Mouse (Mus musculus) lung, embryonic 15.5 days (tissue): ENCODE results near the gene Guca2b. TPM values are rescaled to one million over a fixed set of nuclear protein-coding genes. Genes with fewer than 3 reads are reported as not detected.
"Not testable (repeated sequence)": the region's sequence is repeated elsewhere in the genome, so short reads cannot be mapped to it uniquely, and the experiment has no call there.

ENCODE experiments used
- ATAC-seq: fragments of 200-750 bp; cut with Nextera tagmentation; 2 replicates; pipeline ENCODE4 v1.8.0; 2017; ENCODE audit warnings: moderate number of reproducible peaks, borderline replicate concordance; ENCODE audit not compliant: low FRiP score, low TSS enrichment; ENCODE audit errors: extremely low read depth
- H3K27ac ChIP-seq: fragments of 300-500 bp; sonication (generic); 2 replicates; pipeline ENCODE4 v1.5.1; 2015; ENCODE audit warnings: moderate library complexity, mild to moderate bottlenecking, inconsistent platforms
- H3K27me3 ChIP-seq: fragments of 300-500 bp; sonication (generic); 2 replicates; pipeline ENCODE4 v1.6.1; 2015; ENCODE audit warnings: inconsistent platforms
- H3K36me3 ChIP-seq: fragments of 300-500 bp; sonication (generic); 2 replicates; pipeline ENCODE4 v1.6.1; 2015; ENCODE audit warnings: inconsistent platforms
- H3K4me1 ChIP-seq: fragments of 300-500 bp; sonication (generic); 2 replicates; pipeline ENCODE4 v1.6.1; 2015; ENCODE audit warnings: inconsistent platforms
- H3K4me2 ChIP-seq: fragments of 300-500 bp; sonication (generic); 2 replicates; pipeline ENCODE4 v1.6.1; 2015; ENCODE audit warnings: inconsistent platforms, mild to moderate bottlenecking, moderate library complexity
- H3K4me3 ChIP-seq: fragments of 300-500 bp; sonication (generic); 2 replicates; pipeline ENCODE4 v1.5.1; 2015; ENCODE audit warnings: mild to moderate bottlenecking, inconsistent platforms
- H3K9ac ChIP-seq: fragments of 300-500 bp; sonication (generic); 2 replicates; pipeline ENCODE4 v1.6.1; 2015; ENCODE audit warnings: inconsistent platforms
- H3K9me3 ChIP-seq: fragments of 300-500 bp; sonication (generic); 2 replicates; pipeline ENCODE4 v1.6.1; 2016; ENCODE audit warnings: inconsistent platforms
- WGBS: fragments of 180-500 bp; shearing (Covaris S2); methylation state at CpG from one replicate; pipeline ENCODE4 v1.1.7; 2015; 5-methylcytosine and 5-hydroxymethylcytosine counted together
- polyA plus RNA-seq: library from polyadenylated mRNA; unstranded; fragments of >200 nt; fragmentation: Nextera tagmentation; extraction: Ambion mirVana; gene quantifications from 2 replicates; pipeline ENCODE4 v1.2.1, GENCODE M21; 2015

Gene Guca2b
- polyA plus RNA-seq, 1 experiment from 2014 or later = not detected

DNA sequence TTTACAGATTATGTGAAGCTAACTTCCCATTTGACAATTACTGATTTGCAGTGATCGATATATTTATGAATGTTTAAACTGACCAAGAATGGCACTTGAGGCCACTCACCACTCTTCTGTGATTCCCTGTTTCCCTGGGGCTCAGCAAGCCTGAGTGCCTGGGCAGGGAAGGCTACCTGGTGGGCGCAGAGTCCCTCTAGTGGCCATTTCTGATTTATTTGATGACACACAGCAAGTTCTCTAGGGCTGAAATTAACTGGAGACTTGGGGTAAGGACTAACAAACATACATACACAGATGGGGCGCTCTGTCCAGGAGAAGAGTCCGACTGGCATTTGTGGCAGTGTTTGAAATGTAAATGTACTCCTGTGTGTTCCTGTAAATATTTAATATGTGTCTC, 30.4 kb downstream of the Guca2b start:
- H3K9me3 ChIP-seq, H3K27me3 ChIP-seq, H3K4me3 ChIP-seq, H3K27ac ChIP-seq, H3K4me2 ChIP-seq, H3K9ac ChIP-seq, ATAC-seq: not testable (repeated sequence)
- 67% methylated on average over 4 of the region's 4 CpGs for WGBS
- Histone ChIP-seq H3K4me1 (peaks cover 22% of the 10 kb centered on the region), H3K36me3 (peaks cover 37% of the 10 kb centered on the region)

- no peak overlapping the region for H3K4me2 ChIP-seq
- H3K9me3 ChIP-seq = no peaks in the 10 kb centered on the region
- peaks cover 47% of the 10 kb centered on the region for H3K36me3 ChIP-seq
- no peak overlapping the region for H3K27ac ChIP-seq
- H3K4me3 ChIP-seq = no peak overlapping the region
- H3K27me3 ChIP-seq = no peaks in the 10 kb centered on the region
- peaks cover 12% of the 10 kb centered on the region; the same call in 1 of the 2 replicates for H3K4me1 ChIP-seq
- WGBS = 72% methylated on average over 4 of the region's 4 CpGs
- ATAC-seq = no peak
- no peak overlapping the region for H3K9ac ChIP-seq
Observed at GRCm38 (mm10) chr4:119627317-119627716, 31.4 kb downstream of the Guca2b start.

- H3K36me3 ChIP-seq = peaks cover 51% of the 10 kb centered on the region
- H3K4me1 ChIP-seq = peaks cover 8% of the 10 kb centered on the region; the same call in 1 of the 2 replicates
- no peak overlapping the region for H3K4me2 ChIP-seq
- 69% methylated on average over 3 of the region's 3 CpGs for WGBS
- H3K27ac ChIP-seq = no peak overlapping the region
- H3K4me3 ChIP-seq = no peak overlapping the region
- H3K27me3 ChIP-seq = no peaks in the 10 kb centered on the region
- no peak overlapping the region for H3K9ac ChIP-seq
- no peak for ATAC-seq
- no peaks in the 10 kb centered on the region for H3K9me3 ChIP-seq
Observed at GRCm38 (mm10) chr4:119626876-119627275, 31.9 kb downstream of the Guca2b start.

GRCm38 (mm10) chr4:119626081-119626645, 32.6 kb downstream of the Guca2b start:
- H3K9ac ChIP-seq = no peak overlapping the region
- H3K4me3 ChIP-seq = no peak overlapping the region
- no peak overlapping the region for H3K27ac ChIP-seq
- no peak overlapping the region for H3K4me2 ChIP-seq
- no peak for ATAC-seq
- H3K4me1 ChIP-seq = peaks cover under 1% of the 10 kb centered on the region; the same call in 1 of the 2 replicates
- H3K27me3 ChIP-seq = no peaks in the 10 kb centered on the region
- WGBS = 80% methylated on average over 7 of the region's 7 CpGs
- no peaks in the 10 kb centered on the region for H3K9me3 ChIP-seq
- H3K36me3 ChIP-seq = peaks cover 58% of the 10 kb centered on the region

GRCm38 (mm10) chr4:119614724-119615123, 44.0 kb downstream of the Guca2b start:
- WGBS = 42% methylated on average over 4 of the region's 4 CpGs

DNA sequence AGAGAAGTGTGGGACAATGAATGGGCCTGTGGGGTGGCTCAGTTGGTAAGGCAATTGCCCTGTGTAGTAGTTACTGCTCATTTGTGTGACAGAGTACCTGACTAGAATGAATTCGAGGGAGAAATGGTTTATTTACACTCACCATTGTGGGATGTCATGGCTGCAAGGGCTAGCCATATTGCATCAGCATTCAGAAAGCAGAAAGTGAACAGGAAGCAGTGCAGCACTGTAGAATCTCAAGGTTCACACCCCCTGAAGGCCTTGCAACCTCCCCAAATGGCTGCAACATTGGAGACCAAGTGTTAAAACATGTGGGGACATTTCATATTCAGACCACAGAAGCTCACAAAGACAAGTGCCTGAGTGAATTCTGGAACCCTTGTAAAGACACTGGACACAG, 44.7 kb downstream of the Guca2b start:
- H3K4me2 ChIP-seq = no peak overlapping the region
- 30% methylated on average over 1 of the region's 1 CpGs for WGBS
- H3K4me3 ChIP-seq = no peak overlapping the region
- no peaks in the 10 kb centered on the region for H3K27me3 ChIP-seq
- peaks cover 7% of the 10 kb centered on the region; the same call in 1 of the 2 replicates for H3K4me1 ChIP-seq
- H3K36me3 ChIP-seq = peaks cover 8% of the 10 kb centered on the region
- no peak overlapping the region for H3K27ac ChIP-seq
- H3K9me3 ChIP-seq = no peaks in the 10 kb centered on the region
- no peak for ATAC-seq
- no peak overlapping the region for H3K9ac ChIP-seq

More at GRCm38 (mm10) chr4:119614724-119615123, 44.0 kb downstream of the Guca2b start:
- Histone ChIP-seq H3K36me3 (peaks cover 14% of the 10 kb centered on the region), H3K4me2 (no peak overlapping the region), H3K9me3 (no peaks in the 10 kb centered on the region), H3K4me1 (peaks cover 7% of the 10 kb centered on the region; the same call in 1 of the 2 replicates), H3K4me3 (no peak overlapping the region), H3K9ac (no peak overlapping the region), H3K27ac (no peak overlapping the region), H3K27me3 (no peaks in the 10 kb centered on the region)
- ATAC-seq = no peak

DNA sequence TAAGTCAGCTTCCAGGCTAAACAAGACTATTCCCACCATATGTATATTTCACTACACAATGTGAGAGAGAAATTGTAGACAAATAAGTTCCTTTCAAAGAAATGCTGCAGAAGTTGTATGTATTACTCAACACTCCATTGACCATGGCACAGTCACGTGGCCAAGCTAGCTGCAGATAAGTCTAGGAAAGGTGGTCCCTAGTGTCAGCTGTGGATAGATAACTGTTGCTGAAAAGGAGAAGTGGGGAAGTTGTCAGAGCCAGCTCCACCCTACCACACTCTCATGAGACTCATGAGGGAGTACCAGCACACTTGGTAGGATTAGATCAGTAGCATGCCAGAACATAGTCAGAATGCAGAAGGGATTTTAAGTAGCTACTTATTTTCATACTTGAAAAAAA, 49.3 kb downstream of the Guca2b start:
- ATAC-seq = no peak
- H3K36me3 ChIP-seq = peaks cover 17% of the 10 kb centered on the region; the same call in 1 of the 2 replicates
- no peak overlapping the region for H3K27ac ChIP-seq
- no peak overlapping the region for H3K4me2 ChIP-seq
- WGBS = 64% methylated on average over 1 of the region's 1 CpGs
- H3K9me3 ChIP-seq = no peaks in the 10 kb centered on the region
- peaks cover 7% of the 10 kb centered on the region; the same call in 1 of the 2 replicates for H3K4me1 ChIP-seq
- no peaks in the 10 kb centered on the region for H3K27me3 ChIP-seq
- H3K9ac ChIP-seq = no peak overlapping the region
- no peak overlapping the region for H3K4me3 ChIP-seq

Other genes starting within 250 kb of the Guca2b start
- gene Ccdc30, start 243.4 kb downstream of the Guca2b start, polyA plus RNA-seq = 5.2 and 5.6 TPM in 2 replicates
- gene Ppcs, start 236.5 kb downstream of the Guca2b start, polyA plus RNA-seq = 35.1 and 36.2 TPM in 2 replicates
- 0.59 and 0.68 TPM in 2 replicates for gene Zmynd12, start 236.1 kb downstream of the Guca2b start, polyA plus RNA-seq
- gene Rimkla, start 166.3 kb downstream of the Guca2b start, polyA plus RNA-seq = 1.0 and 1.2 TPM in 2 replicates
- gene Foxj3, start 122.0 kb downstream of the Guca2b start, polyA plus RNA-seq = 21.0 and 22.0 TPM in 2 replicates
- 3.0 and 4.3 TPM in 2 replicates for gene Frg2f1, start 119.4 kb downstream of the Guca2b start, polyA plus RNA-seq
- gene Guca2a, start 21.2 kb downstream of the Guca2b start, polyA plus RNA-seq = not detected in 2 replicates
- gene Hivep3, start 74.8 kb upstream of the Guca2b start, polyA plus RNA-seq = 22.7 and 24.0 TPM in 2 replicates